ENCODE assay signal across 27 mouse cellular contexts in the genomic region with DNA sequence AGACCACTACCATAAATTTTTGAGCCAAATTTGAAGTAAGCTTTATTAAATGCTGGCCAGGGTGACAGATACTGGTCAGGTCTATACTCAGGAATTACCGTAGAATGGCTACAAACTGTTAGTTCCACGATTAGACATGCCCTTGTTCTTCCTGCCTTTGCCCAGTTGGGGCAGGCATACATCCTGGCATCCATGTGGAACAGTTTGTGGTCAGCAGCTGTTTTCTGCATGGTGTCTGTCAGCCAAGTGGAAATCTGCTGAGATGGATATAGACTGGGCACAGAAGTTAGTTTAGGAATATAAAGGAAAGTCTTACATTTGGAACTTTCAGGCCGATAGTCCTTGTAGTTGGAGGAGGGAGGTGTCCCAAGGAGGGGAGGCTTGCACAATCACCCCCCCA.
DNase-seq lines count a peak whose midpoint lies in the region; ATAC-seq and TF ChIP-seq lines count a peak whose summit lies in the region.
"Had no signal": no experiment of that assay in that cellular context is flagged by ENCODE, and none has a peak within 500 bp of the region (broad histone marks: within the 10 kb centered on the region; RNA-seq: fewer than 3 reads in every experiment).

No protein-coding gene starts in this region.

- H3K9ac ChIP-seq in embryonic facial prominence, embryonic 14.5 days (ENCODE audit: low read depth, low read length): no peak overlapping the region
- H3K9ac ChIP-seq in midbrain, postnatal 0 days (replicated peaks; ENCODE audit: low read length, poor library complexity, severe bottlenecking): no peak overlapping the region
- no peak overlapping the region for H3K9ac ChIP-seq in midbrain, embryonic 14.5 days (replicated peaks; ENCODE audit: low read length)
- H3K9ac ChIP-seq: embryonic facial prominence, embryonic 15.5 days; forebrain, embryonic 15.5 days; heart, embryonic 13.5 days; hindbrain, embryonic 12.5 days; hindbrain, embryonic 15.5 days had no signal

- no peaks in the 10 kb centered on the region for H3K4me1 ChIP-seq in embryonic facial prominence, embryonic 14.5 days (ENCODE audit: control insufficient read depth, insufficient read depth, low read length)
- peaks cover 5% of the 10 kb centered on the region for H3K4me1 ChIP-seq in embryonic facial prominence, embryonic 10.5 days
- H3K4me1 ChIP-seq in midbrain, postnatal 0 days (ENCODE audit: insufficient read depth, low read length): no peaks in the 10 kb centered on the region
- H3K4me1 ChIP-seq in midbrain, embryonic 14.5 days (ENCODE audit: control insufficient read depth, insufficient read depth, low read length): no peaks in the 10 kb centered on the region
- H3K4me1 ChIP-seq: embryonic facial prominence, embryonic 15.5 days; forebrain, embryonic 15.5 days; heart, embryonic 10.5 days; heart, embryonic 13.5 days; hindbrain, embryonic 15.5 days had no signal

- peak; percentile 21 for DNase-seq in embryonic facial prominence, embryonic 14.5 days (ENCODE audit: low spot score)
- no peak for DNase-seq in embryonic facial prominence, embryonic 10.5 days (ENCODE audit: low spot score)
- peak; percentile 4 for DNase-seq in left cerebral cortex, postnatal 4 days
- no peak for DNase-seq in left cerebral cortex, postnatal 14 days (ENCODE audit: low spot score in 2 of 2)
- DNase-seq in midbrain, postnatal 0 days (ENCODE audit: low spot score): peak; percentile 30
- no peak for DNase-seq in midbrain, embryonic 14.5 days
- DNase-seq in layer of hippocampus, adult 2 months (ENCODE audit: low spot score in 2 of 2): no peak
- no peak for DNase-seq in spleen, postnatal 4 days (ENCODE audit: low spot score in 2 of 2)
- DNase-seq: adrenal gland, adult 8-10 months; adrenal gland, postnatal 25 days; cerebellum, adult 11-12 months; cerebellum, adult 8-10 months; cerebellum, postnatal 36 days; embryo, embryonic 11 days; gastrocnemius, postnatal 10 days; gastrocnemius, postnatal 36 days; heart, adult 2 months; heart, postnatal 14 days; heart, postnatal 4 days had no signal

- H3K36me3 ChIP-seq in embryonic facial prominence, embryonic 14.5 days (ENCODE audit: control insufficient read depth, insufficient read depth, low read length): no peaks in the 10 kb centered on the region
- H3K36me3 ChIP-seq in embryonic facial prominence, embryonic 10.5 days (replicated peaks): 0 out of 2 replicates have a peak, but pooled peaks cover 10% of the 10 kb centered on the region
- no peaks in the 10 kb centered on the region for H3K36me3 ChIP-seq in midbrain, postnatal 0 days (ENCODE audit: insufficient read depth, low read length)
- no peaks in the 10 kb centered on the region for H3K36me3 ChIP-seq in midbrain, embryonic 14.5 days (ENCODE audit: control insufficient read depth, insufficient read depth, low read length)
- H3K36me3 ChIP-seq: embryonic facial prominence, embryonic 15.5 days; forebrain, embryonic 15.5 days; heart, embryonic 10.5 days; heart, embryonic 13.5 days; hindbrain, embryonic 12.5 days; hindbrain, embryonic 15.5 days had no signal

- no peaks in the 10 kb centered on the region for H3K9me3 ChIP-seq in embryonic facial prominence, embryonic 14.5 days (ENCODE audit: control insufficient read depth, low read length)
- no peaks in the 10 kb centered on the region for H3K9me3 ChIP-seq in embryonic facial prominence, embryonic 10.5 days
- H3K9me3 ChIP-seq in midbrain, postnatal 0 days (ENCODE audit: low read length): no peaks in the 10 kb centered on the region
- H3K9me3 ChIP-seq in midbrain, embryonic 14.5 days (ENCODE audit: control insufficient read depth, low read length): no peaks in the 10 kb centered on the region
- H3K9me3 ChIP-seq: embryonic facial prominence, embryonic 15.5 days; forebrain, embryonic 15.5 days; heart, embryonic 10.5 days; heart, embryonic 13.5 days; hindbrain, embryonic 12.5 days; hindbrain, embryonic 15.5 days had no signal

- 82% methylated on average over 3 of the region's 3 CpGs for WGBS in embryonic facial prominence, embryonic 14.5 days
- 94% methylated on average over 3 of the region's 3 CpGs for WGBS in embryonic facial prominence, embryonic 10.5 days
- WGBS in midbrain, postnatal 0 days: 94% methylated on average over 3 of the region's 3 CpGs
- WGBS in midbrain, embryonic 14.5 days: 91% methylated on average over 3 of the region's 3 CpGs

- intact Hi-C loops in left cerebral cortex, postnatal 4 days (cut with DNase I): no loop called here
- intact Hi-C loops in left cerebral cortex, postnatal 14 days (cut with DNase I): no loop called here

- no peak overlapping the region for H3K27ac ChIP-seq in embryonic facial prominence, embryonic 14.5 days (replicated peaks; ENCODE audit: low read depth, low read length)
- no peak overlapping the region for H3K27ac ChIP-seq in embryonic facial prominence, embryonic 10.5 days (replicated peaks)
- no peak overlapping the region for H3K27ac ChIP-seq in midbrain, postnatal 0 days (ENCODE audit: low read depth, low read length)
- H3K27ac ChIP-seq in midbrain, embryonic 14.5 days (replicated peaks; ENCODE audit: low read depth, low read length): no peak overlapping the region
- no peak overlapping the region for H3K27ac ChIP-seq in layer of hippocampus, adult 2 months
- H3K27ac ChIP-seq: embryonic facial prominence, embryonic 15.5 days; forebrain, embryonic 15.5 days; heart, adult 2 months; heart, embryonic 10.5 days; heart, embryonic 13.5 days; hindbrain, embryonic 12.5 days; hindbrain, embryonic 15.5 days had no signal

- H3K27me3 ChIP-seq in embryonic facial prominence, embryonic 14.5 days (replicated peaks; ENCODE audit: control insufficient read depth, insufficient read depth, low read length): no peaks in the 10 kb centered on the region
- H3K27me3 ChIP-seq in embryonic facial prominence, embryonic 10.5 days (replicated peaks; ENCODE audit: low read depth, poor library complexity, severe bottlenecking): no peaks in the 10 kb centered on the region
- no peaks in the 10 kb centered on the region for H3K27me3 ChIP-seq in midbrain, postnatal 0 days (ENCODE audit: insufficient read depth, low read length)
- no peaks in the 10 kb centered on the region for H3K27me3 ChIP-seq in midbrain, embryonic 14.5 days (ENCODE audit: control insufficient read depth, insufficient read depth, low read length)
- H3K27me3 ChIP-seq: embryonic facial prominence, embryonic 15.5 days; forebrain, embryonic 15.5 days; heart, embryonic 13.5 days; hindbrain, embryonic 12.5 days; hindbrain, embryonic 15.5 days had no signal

- no peak overlapping the region for H3K4me2 ChIP-seq in embryonic facial prominence, embryonic 14.5 days (ENCODE audit: low read depth, low read length)
- no peak overlapping the region for H3K4me2 ChIP-seq in midbrain, postnatal 0 days (ENCODE audit: low read depth, low read length, poor library complexity, severe bottlenecking)
- H3K4me2 ChIP-seq in midbrain, embryonic 14.5 days (ENCODE audit: low read length): no peak overlapping the region
- H3K4me2 ChIP-seq: embryonic facial prominence, embryonic 15.5 days; forebrain, embryonic 15.5 days; heart, embryonic 13.5 days; hindbrain, embryonic 12.5 days; hindbrain, embryonic 15.5 days had no signal

- TF ChIP-seq CTCF in midbrain, postnatal 0 days (IDR thresholded peaks at IDR 0.05): no peak
- TF ChIP-seq CTCF in layer of hippocampus, adult 2 months (conservative IDR thresholded peaks at IDR 0.05): no peak

- no peak for ATAC-seq in embryonic facial prominence, embryonic 14.5 days (ENCODE audit: low read depth)
- no peak for ATAC-seq in midbrain, postnatal 0 days (ENCODE audit: low FRiP score)
- ATAC-seq in midbrain, embryonic 14.5 days (ENCODE audit: low FRiP score, low TSS enrichment): no peak
- ATAC-seq: activated CD4-positive, CD25-positive, alpha-beta regulatory T cell, adult 4 months; CD4-positive, CD25-positive, alpha-beta regulatory T cell, adult 4 months; forebrain, embryonic 15.5 days had no signal

- H3K4me3 ChIP-seq in embryonic facial prominence, embryonic 14.5 days (ENCODE audit: low read depth, low read length): no peak overlapping the region
- no peak overlapping the region for H3K4me3 ChIP-seq in embryonic facial prominence, embryonic 10.5 days
- no peak overlapping the region for H3K4me3 ChIP-seq in midbrain, postnatal 0 days (ENCODE audit: low read depth, low read length)
- no peak overlapping the region for H3K4me3 ChIP-seq in midbrain, embryonic 14.5 days (replicated peaks; ENCODE audit: low read depth, low read length)
- no peak overlapping the region for H3K4me3 ChIP-seq in layer of hippocampus, adult 2 months
- H3K4me3 ChIP-seq: embryonic facial prominence, embryonic 15.5 days; forebrain, embryonic 15.5 days; heart, adult 2 months; heart, embryonic 10.5 days; heart, embryonic 13.5 days; hindbrain, embryonic 12.5 days; hindbrain, embryonic 15.5 days had no signal

Comparison
In these comparisons a context has a peak if more than half of its experiments do, and no peak if none do; other contexts are left out.
1. DNase-seq: peak in embryonic facial prominence, embryonic 14.5 days (single experiment), left cerebral cortex, postnatal 4 days (single experiment) and midbrain, postnatal 0 days (single experiment); none in embryonic facial prominence, embryonic 10.5 days (single experiment), left cerebral cortex, postnatal 14 days (0 of 2), midbrain, embryonic 14.5 days (single experiment), layer of hippocampus, adult 2 months (0 of 2) and spleen, postnatal 4 days (0 of 2).